Mouse (Mus musculus): Measurements from ENCODE around the gene Kif2c.
A peak's percentile ranks its signal among the peaks of the same experiment; 100 is the strongest.

Kif2c gene

GRCm38 (mm10) chr4:117133817-117134600 is 48.4 kb downstream of the Kif2c start, which contains the start of gene Plk3:
Gene Plk3 (minus strand): TSS chr4:117133963.
- DNase-seq = peak; percentile 98

DNA sequence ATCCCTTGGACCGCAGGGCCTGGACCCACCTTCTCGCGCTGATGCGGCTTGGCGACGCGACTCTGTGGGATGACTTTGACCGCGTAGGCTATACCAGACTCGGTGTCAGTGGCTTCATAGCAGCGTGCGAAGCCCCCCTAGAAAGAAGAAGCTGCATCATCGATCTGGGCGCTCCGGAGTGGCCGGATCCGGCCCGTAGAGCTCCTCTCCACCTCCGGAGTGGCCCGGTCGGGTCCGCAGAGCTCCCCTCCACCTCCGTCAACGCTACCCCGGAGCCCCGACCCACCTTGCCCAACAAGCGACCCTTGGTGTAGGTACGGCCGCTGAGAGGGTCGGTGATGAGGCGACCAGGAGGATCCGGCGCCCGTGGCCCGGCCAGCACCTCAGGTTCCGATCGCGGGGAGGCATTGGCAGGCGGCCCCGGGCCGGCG is 49.1 kb downstream of the Kif2c start:
- DNase-seq = no peak

DNA sequence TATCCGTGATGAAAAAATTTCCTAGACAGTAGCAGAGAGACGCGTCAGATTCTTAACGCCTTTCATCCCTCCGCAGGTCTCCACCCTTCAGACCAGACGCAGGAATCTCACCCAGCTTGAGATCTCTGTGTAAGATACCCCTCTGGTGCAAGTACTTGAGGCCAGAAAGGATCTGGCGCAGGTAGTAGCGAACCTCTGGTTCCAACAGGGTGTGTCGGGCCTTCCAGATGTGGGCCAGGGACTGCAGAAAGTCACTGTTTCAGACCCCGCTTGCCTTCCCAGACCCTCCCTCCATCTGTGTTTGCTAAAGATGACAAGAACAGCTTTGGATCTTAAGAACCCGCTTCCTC is 49.7 kb downstream of the Kif2c start:
- DNase-seq = no peak

- no peak for DNase-seq
Observed at GRCm38 (mm10) chr4:117131890-117132793, 50.3 kb downstream of the Kif2c start.

DNA sequence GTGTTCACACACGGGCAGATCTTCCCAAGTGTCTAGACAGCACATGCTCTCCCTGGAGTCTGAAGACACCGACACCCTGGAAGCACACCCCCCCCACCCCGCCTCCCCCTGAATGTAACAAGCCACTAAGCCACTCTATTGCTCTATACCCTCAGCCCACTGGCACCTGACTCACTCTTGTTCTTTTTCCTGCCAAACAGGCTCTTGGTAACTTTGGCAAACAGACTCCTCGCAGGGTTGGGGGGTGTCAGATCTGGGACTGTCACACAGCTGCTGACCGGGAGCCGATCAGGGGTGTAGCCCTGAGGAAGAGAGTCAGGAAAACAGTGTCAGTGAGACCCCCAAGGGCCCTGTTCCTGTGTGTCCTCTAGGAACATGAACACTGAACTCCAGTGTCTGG is 51.2 kb downstream of the Kif2c start:
- DNase-seq = no peak

DNA sequence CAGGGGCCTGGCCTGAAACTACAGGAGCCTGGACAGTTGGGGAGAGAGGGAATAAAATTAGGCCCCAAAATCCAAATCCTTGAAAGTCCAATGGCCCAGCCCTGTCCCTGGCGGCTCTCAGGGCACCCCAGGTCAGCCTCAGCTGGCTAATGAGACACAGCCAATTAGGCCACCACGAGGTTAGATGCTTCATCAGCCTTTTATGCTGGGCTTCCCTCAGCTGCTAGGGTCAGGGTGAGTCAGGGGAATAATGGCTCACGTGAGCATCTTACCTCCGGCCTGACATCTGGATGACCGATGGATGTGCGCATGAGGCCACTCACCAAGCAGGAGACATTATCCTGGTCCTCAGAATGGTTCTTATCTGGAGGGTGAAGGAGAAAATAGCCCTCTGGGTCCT is 51.6 kb downstream of the Kif2c start:
- DNase-seq = no peak

DNA sequence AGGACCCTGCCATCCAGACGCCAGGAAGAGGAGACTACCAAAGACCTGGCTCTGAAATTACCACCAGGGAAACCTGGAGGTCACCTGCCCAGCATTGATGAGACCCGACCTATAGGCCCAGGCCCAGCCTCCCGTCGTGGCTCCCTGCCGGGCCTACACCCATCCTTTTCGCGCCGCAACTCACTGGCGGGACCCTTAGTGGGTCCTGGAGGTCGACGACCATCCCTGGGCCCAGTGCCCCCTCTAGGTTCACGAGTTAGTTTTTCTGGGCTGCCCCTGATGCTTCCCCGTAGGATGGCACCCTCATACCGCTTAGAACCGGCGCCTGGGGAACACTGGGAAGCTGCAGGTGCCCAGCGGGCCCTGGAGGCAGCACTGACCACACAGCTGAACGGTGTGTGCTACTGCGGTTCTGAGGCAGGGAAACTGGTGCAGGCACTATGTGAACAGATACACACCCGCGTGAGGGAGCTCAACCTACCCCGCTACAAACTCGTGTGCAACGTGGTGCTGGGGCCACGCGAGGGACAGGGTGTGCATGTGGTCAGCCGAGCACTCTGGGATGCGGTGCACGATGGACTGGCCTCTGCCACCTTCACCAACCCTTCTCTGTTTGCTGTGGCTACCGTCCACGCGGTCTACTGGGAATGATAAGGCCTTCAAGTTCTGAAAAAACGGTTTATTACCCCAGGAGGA is 54.3 kb downstream of the Kif2c start:
- no peak for DNase-seq

DNA sequence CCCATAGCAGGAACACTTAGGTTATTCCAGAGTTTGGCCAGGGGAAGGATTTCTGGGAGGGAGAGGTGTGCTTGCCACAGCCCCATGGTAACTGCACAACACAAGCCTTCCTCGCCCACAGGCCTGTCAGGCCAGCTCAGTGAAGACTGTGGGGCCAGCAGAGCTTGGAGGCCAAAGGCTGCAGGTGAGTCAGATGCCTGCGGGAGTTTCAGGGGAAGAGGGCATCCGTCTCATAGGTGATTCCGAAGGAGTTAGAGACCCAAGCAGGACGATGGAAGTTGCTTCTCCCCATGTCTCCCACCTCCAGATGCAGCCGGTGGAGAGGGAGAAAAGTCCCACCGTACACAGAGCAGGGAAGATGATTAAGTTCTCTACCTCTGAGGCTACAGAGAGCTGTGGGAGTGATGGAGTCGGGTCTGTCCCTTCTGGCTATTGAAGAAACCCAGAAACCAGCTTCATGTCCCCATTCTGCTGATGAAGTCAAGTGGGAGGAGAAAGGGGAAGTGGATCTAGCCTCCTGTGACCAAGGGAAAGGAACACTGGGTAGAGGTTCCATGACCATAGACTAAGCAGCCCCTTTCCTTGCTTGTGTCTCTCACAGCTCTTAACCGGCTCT is 55.7 kb downstream of the Kif2c start, which contains the start of gene Tctex1d4:
Tctex1d4 (plus strand) TSS at position 120 of the 616 bp plus-strand sequence.
- no peak for DNase-seq

GRCm38 (mm10) chr4:117125910-117126674 is 56.3 kb downstream of the Kif2c start:
- peak; percentile 88 for DNase-seq

GRCm38 (mm10) chr4:117125348-117125909 is 57.0 kb downstream of the Kif2c start, which contains the start of gene Btbd19:
Gene Btbd19 (minus strand): TSS chr4:117125725.
- DNase-seq = peak; percentile 82

- DNase-seq = peak; percentile 45
Observed at GRCm38 (mm10) chr4:117124518-117125347, 57.7 kb downstream of the Kif2c start.

GRCm38 (mm10) chr4:117124218-117124517 is 58.3 kb downstream of the Kif2c start:
- no peak for DNase-seq

GRCm38 (mm10) chr4:117123546-117124217 is 58.8 kb downstream of the Kif2c start:
- DNase-seq = no peak

- DNase-seq = no peak
Observed at GRCm38 (mm10) chr4:117122209-117122608, 60.2 kb downstream of the Kif2c start.

DNA sequence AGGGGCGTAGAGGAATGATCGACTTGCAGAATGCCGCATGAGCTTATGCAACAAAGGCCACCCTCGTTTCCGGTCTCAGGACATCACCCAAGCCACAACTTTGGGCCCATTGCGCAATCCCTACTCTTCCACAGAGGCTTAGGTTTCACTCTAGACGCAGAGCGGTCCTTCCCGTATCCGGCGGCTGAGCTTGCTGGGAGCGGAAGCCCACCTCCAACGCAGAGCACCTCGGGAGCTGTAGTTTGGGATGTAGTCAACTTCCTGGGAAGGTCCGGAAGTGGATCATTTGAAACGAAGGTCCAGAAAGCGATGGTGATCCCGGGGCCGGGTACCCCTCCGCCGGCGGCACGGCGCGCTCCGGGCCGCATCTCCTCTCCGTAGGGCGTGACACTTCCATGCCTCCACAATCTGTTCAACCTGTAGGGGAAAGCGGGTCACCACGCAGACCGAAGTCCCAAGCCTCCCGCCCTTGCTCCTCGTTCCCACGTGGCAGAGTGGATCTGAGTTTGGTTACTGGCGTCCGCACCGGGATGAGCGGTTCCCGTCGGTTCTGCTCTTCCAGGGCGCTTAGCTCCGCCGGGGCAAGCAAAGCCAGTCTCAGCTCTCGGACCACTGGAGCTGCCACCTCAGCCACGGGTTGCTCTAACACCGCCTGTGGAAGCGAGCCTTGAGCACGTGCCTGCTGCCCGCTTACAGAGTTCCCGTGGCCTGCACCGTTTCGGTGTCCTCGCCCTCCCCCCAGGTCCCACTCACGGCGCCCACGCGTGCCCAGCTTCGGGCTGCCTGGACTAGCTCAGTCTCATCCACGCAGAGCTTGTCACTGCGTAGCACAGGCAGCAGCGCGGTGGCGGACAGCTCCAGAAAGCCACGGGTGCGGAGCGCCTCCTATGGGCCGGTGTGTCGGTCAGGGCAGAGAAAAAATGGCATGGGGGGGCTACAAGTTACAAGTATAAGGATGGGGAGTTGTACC is 61.7 kb downstream of the Kif2c start:
- DNase-seq = peak; percentile 97

DNA sequence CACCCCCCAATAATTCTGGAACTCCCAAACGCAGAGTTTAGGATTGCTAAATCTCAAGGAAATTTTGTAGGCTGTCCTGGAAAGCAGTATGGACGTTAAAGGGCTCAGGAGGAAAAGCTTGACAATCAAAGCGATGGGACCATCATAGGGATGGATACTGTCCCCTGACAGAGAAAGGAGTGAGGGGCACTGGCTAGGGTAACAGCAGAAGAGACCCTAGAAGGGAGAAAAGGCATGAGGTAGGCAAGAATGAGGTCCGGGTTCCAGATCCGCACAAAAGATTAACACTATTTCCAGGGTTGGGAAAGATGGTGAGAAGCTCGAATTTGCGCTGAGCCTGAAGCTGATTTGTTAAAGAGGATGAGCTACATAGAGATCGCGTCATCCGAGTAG is 62.4 kb downstream of the Kif2c start:
- DNase-seq = no peak

- DNase-seq = no peak
Observed at GRCm38 (mm10) chr4:117119636-117120035, 62.8 kb downstream of the Kif2c start.

DNA sequence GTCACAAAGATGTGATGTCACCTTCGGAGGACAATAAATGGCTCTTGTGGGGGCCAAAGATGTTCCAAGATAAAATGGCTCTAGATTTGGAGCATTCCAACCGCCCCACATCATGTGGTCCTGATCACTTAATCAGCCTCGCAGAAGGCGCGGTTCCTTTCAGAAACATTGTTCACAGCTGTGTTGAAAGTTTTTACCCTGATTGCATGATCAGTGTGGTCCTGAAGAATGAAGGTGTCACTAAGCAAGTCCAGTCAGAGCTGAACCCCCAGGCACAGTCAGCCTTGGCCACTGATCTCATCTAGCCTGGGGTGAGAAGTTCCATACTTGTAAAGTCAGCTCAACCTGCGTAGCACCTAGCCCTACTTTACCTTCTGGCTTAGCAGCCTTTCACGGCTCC is 64.5 kb downstream of the Kif2c start:
- DNase-seq = no peak

DNA sequence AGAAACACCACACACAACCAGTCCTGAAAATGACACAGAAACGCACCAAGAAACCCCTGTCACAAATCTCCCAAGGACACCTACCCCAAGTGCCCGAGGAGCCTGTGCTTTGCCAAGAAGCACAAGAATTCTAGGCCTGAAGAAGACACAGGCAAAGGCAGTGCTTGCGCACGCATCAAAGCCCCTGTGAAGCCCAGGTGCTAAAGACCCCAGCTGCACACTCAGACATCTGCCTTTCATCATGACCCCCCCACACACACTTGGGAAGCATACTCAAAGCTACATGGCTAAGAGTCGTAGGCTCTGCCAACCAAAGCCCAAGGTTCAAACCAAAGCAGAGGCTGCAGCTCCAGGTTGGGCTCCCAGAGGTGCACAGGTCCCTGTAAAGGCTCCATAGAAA is 66.8 kb downstream of the Kif2c start:
- DNase-seq = no peak
